Mouse (Mus musculus): Measurements from ENCODE around the gene Thap4.

Gene Thap4

GRCm38 (mm10) chr1:93742910-93743309 is 11.8 kb downstream of the Thap4 start:
- DNase-seq (ENCODE audit: low spot score) = no peak

- DNase-seq (ENCODE audit: low spot score) = no peak
These were observed 12.7 kb downstream of the Thap4 start for GRCm38 (mm10) chr1:93741987-93742386.

- no peak for DNase-seq (ENCODE audit: low spot score)
These were observed 14.0 kb downstream of the Thap4 start for GRCm38 (mm10) chr1:93740671-93741070.

GRCm38 (mm10) chr1:93737711-93738110 is 17.0 kb downstream of the Thap4 start:
- no peak for DNase-seq (ENCODE audit: low spot score)

- no peak for DNase-seq (ENCODE audit: low spot score)
These were observed 18.8 kb downstream of the Thap4 start for GRCm38 (mm10) chr1:93735859-93736258.

GRCm38 (mm10) chr1:93731880-93732281 is 22.8 kb downstream of the Thap4 start:
- no peak for DNase-seq (ENCODE audit: low spot score)

- no peak for DNase-seq (ENCODE audit: low spot score)
These were observed 23.6 kb downstream of the Thap4 start for GRCm38 (mm10) chr1:93731103-93731502.

GRCm38 (mm10) chr1:93726974-93727373 is 27.7 kb downstream of the Thap4 start:
- DNase-seq (ENCODE audit: low spot score) = peak; percentile 49

GRCm38 (mm10) chr1:93726116-93726515 is 28.5 kb downstream of the Thap4 start:
- no peak for DNase-seq (ENCODE audit: low spot score)

GRCm38 (mm10) chr1:93725665-93726064 is 29.0 kb downstream of the Thap4 start:
- no peak for DNase-seq (ENCODE audit: low spot score)

- no peak for DNase-seq (ENCODE audit: low spot score)
These were observed 30.0 kb downstream of the Thap4 start for GRCm38 (mm10) chr1:93724623-93725022.

- no peak for DNase-seq (ENCODE audit: low spot score)
These were observed 33.1 kb downstream of the Thap4 start for GRCm38 (mm10) chr1:93721557-93721956.

GRCm38 (mm10) chr1:93716166-93716565 is 38.5 kb downstream of the Thap4 start:
- DNase-seq (ENCODE audit: low spot score) = no peak

- DNase-seq (ENCODE audit: low spot score) = no peak
These were observed 49.3 kb downstream of the Thap4 start for GRCm38 (mm10) chr1:93705389-93705788.

GRCm38 (mm10) chr1:93704341-93704740 is 50.3 kb downstream of the Thap4 start:
- DNase-seq (ENCODE audit: low spot score) = no peak

GRCm38 (mm10) chr1:93703472-93704048 is 51.1 kb downstream of the Thap4 start:
- no peak for DNase-seq (ENCODE audit: low spot score)

GRCm38 (mm10) chr1:93702106-93702505 is 52.6 kb downstream of the Thap4 start:
- no peak for DNase-seq (ENCODE audit: low spot score)

GRCm38 (mm10) chr1:93699159-93699558 is 55.5 kb downstream of the Thap4 start:
- no peak for DNase-seq (ENCODE audit: low spot score)

GRCm38 (mm10) chr1:93697317-93697716 is 57.3 kb downstream of the Thap4 start:
- DNase-seq (ENCODE audit: low spot score) = no peak

- DNase-seq (ENCODE audit: low spot score) = peak; percentile 46
These were observed 59.7 kb downstream of the Thap4 start for GRCm38 (mm10) chr1:93694966-93695365.

- no peak for DNase-seq (ENCODE audit: low spot score)
These were observed 60.7 kb downstream of the Thap4 start for GRCm38 (mm10) chr1:93693943-93694342.

GRCm38 (mm10) chr1:93693502-93693901 is 61.2 kb downstream of the Thap4 start:
- no peak for DNase-seq (ENCODE audit: low spot score)

- no peak for DNase-seq (ENCODE audit: low spot score)
These were observed 61.9 kb downstream of the Thap4 start for GRCm38 (mm10) chr1:93692773-93693172.

GRCm38 (mm10) chr1:93691786-93692357 is 62.8 kb downstream of the Thap4 start:
- DNase-seq (ENCODE audit: low spot score) = no peak

Data from urinary bladder, postnatal 25 days (tissue).